Mouse (Mus musculus): ENCODE results near the gene Mecom.

Mecom gene

GRCm38 (mm10) chr3:30483006-30483684 is 64.7 kb downstream of the Mecom start:
- no peak for DNase-seq (ENCODE audit: low read depth, low spot score)

- DNase-seq (ENCODE audit: low read depth, low spot score): no peak
Observed at GRCm38 (mm10) chr3:30481682-30482081, 66.1 kb downstream of the Mecom start.

GRCm38 (mm10) chr3:30480551-30480950 is 67.3 kb downstream of the Mecom start:
- DNase-seq (ENCODE audit: low read depth, low spot score): no peak

- no peak for DNase-seq (ENCODE audit: low read depth, low spot score)
Observed at GRCm38 (mm10) chr3:30478252-30478651, 69.6 kb downstream of the Mecom start.

- DNase-seq (ENCODE audit: low read depth, low spot score): no peak
Observed at GRCm38 (mm10) chr3:30477008-30477407, 70.8 kb downstream of the Mecom start.

GRCm38 (mm10) chr3:30475591-30475990 is 72.2 kb downstream of the Mecom start:
- DNase-seq (ENCODE audit: low read depth, low spot score): no peak

GRCm38 (mm10) chr3:30468068-30468835 is 79.6 kb downstream of the Mecom start:
- DNase-seq (ENCODE audit: low read depth, low spot score): no peak

GRCm38 (mm10) chr3:30466031-30466650 is 81.7 kb downstream of the Mecom start:
- DNase-seq (ENCODE audit: low read depth, low spot score): no peak

GRCm38 (mm10) chr3:30464497-30464896 is 83.3 kb downstream of the Mecom start:
- peak; percentile 6 for DNase-seq (ENCODE audit: low read depth, low spot score)

- DNase-seq (ENCODE audit: low read depth, low spot score): no peak
Observed at GRCm38 (mm10) chr3:30461831-30462230, 86.0 kb downstream of the Mecom start.

GRCm38 (mm10) chr3:30460890-30461578 is 86.8 kb downstream of the Mecom start:
- DNase-seq (ENCODE audit: low read depth, low spot score): peak; percentile 3

- DNase-seq (ENCODE audit: low read depth, low spot score): no peak
Observed at GRCm38 (mm10) chr3:30459626-30460025, 88.2 kb downstream of the Mecom start.

- DNase-seq (ENCODE audit: low read depth, low spot score): no peak
Observed at GRCm38 (mm10) chr3:30457975-30458678, 89.7 kb downstream of the Mecom start.

- no peak for DNase-seq (ENCODE audit: low read depth, low spot score)
Observed at GRCm38 (mm10) chr3:30455902-30456301, 91.9 kb downstream of the Mecom start.

- no peak for DNase-seq (ENCODE audit: low read depth, low spot score)
Observed at GRCm38 (mm10) chr3:30453546-30454455, 94.0 kb downstream of the Mecom start.

- DNase-seq (ENCODE audit: low read depth, low spot score): no peak
Observed at GRCm38 (mm10) chr3:30453046-30453445, 94.8 kb downstream of the Mecom start.

- no peak for DNase-seq (ENCODE audit: low read depth, low spot score)
Observed at GRCm38 (mm10) chr3:30452511-30452910, 95.3 kb downstream of the Mecom start.

GRCm38 (mm10) chr3:30450206-30450965 is 97.4 kb downstream of the Mecom start:
- no peak for DNase-seq (ENCODE audit: low read depth, low spot score)

GRCm38 (mm10) chr3:30448624-30449023 is 99.2 kb downstream of the Mecom start:
- peak; percentile 29 for DNase-seq (ENCODE audit: low read depth, low spot score)
